Mouse (Mus musculus): ENCODE data around the gene Atcay. TPM values are rescaled to one million over a fixed set of nuclear protein-coding genes. Genes with fewer than 3 reads are reported as not detected.
"Not testable (repeated sequence)": the region's sequence is repeated elsewhere in the genome, so short reads cannot be mapped to it uniquely, and the experiment has no call there.

Gene Atcay
- polyA plus RNA-seq, 1 experiment from 2014 or later, result 0.27 TPM

DNA sequence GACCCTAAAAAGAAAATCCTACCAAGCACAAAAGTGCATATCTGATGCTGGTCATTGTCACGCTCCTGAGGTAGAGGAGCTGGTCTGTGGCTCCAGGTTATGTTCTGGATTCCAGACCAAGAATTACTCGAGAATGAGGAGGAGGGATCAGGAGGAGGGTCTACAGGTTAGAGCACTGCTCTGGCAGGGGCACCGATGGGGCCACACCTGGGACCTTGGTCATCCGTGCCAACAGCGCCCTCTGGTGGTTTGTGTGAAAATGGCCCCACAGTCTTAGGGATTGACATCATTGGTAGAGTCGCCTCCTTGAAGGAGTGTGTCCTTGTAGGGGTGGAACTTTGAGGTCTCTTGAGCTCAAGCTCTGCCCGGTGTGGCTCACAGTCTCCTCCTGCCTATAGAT is 12.7 kb downstream of the Atcay start:
- DNase-seq (ENCODE audit: low spot score) (peak; percentile 77), ATAC-seq (ENCODE audit: insufficient number of reproducible peaks, low FRiP score, low TSS enrichment, low read depth) (no peak)
- no peaks in the 10 kb centered on the region for H3K27me3 ChIP-seq (ENCODE audit: control insufficient read depth, insufficient read depth, low read length)
- no peaks in the 10 kb centered on the region for H3K36me3 ChIP-seq (ENCODE audit: control insufficient read depth, insufficient read depth, low read length)
- no peaks in the 10 kb centered on the region for H3K4me1 ChIP-seq (ENCODE audit: control insufficient read depth, insufficient read depth, low read length)
- no peak overlapping the region for H3K4me2 ChIP-seq (ENCODE audit: low read depth, severe bottlenecking)
- H3K9me3 ChIP-seq (ENCODE audit: control insufficient read depth, low read length), result no peaks in the 10 kb centered on the region
- H3K9ac ChIP-seq (ENCODE audit: low read length), result no peak overlapping the region
- no peak overlapping the region for H3K4me3 ChIP-seq (ENCODE audit: low read depth, low read length)
- H3K27ac ChIP-seq (replicated peaks; ENCODE audit: low read depth, low read length), result no peak overlapping the region
- 37% methylated on average over 7 of the region's 7 CpGs for WGBS

DNA sequence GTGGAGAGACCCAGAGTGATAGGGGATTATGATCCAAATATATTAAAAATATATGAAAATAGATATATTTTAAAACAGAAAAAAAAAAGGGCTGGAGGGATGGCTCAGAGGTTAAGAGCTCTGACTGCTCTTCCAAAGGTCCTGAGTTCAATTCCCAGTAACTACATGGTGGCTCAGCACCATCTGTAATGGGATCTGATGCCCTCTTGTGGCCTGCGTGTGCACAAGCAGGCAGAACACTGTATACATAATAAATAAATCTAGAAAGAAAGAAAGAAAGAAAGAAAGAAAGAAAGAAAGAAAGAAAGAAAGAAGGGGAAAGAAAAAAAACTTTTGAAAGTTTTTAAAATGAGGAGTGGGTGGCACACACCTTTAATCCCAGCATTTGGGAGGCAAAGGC is 13.4 kb downstream of the Atcay start:
- not testable (repeated sequence) for H3K9ac ChIP-seq (ENCODE audit: low read length); DNase-seq (ENCODE audit: low spot score); H3K27ac ChIP-seq (replicated peaks; ENCODE audit: low read depth, low read length); H3K9me3 ChIP-seq (ENCODE audit: control insufficient read depth, low read length); H3K27me3 ChIP-seq (ENCODE audit: control insufficient read depth, insufficient read depth, low read length); H3K36me3 ChIP-seq (ENCODE audit: control insufficient read depth, insufficient read depth, low read length); H3K4me2 ChIP-seq (ENCODE audit: low read depth, severe bottlenecking); H3K4me1 ChIP-seq (ENCODE audit: control insufficient read depth, insufficient read depth, low read length); H3K4me3 ChIP-seq (ENCODE audit: low read depth, low read length); ATAC-seq (ENCODE audit: insufficient number of reproducible peaks, low FRiP score, low TSS enrichment, low read depth)
- 22% methylated on average over 1 of the region's 1 CpGs for WGBS

DNA sequence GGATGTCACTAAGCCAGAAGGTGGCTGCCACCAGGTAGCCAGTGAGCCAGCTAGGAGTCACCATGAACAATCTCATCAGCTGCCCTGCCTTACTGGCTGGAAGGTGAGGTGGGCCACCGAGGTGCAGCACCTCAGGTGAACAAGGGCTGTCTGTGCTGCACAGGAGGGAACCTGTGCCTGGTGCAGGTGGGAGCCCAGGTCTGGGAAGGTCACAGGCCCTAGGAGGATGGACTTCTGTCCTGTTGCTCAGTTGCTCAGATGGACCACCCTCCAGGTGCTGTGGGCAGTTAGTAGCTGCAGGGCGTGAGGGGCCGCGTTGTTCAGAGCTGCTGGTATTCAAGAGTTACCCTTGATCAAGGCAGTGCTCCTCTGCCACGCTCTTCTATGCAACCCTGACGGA is 13.8 kb downstream of the Atcay start:
- WGBS, result 86% methylated on average over 6 of the region's 6 CpGs
- Histone ChIP-seq H3K27ac (replicated peaks; ENCODE audit: low read depth, low read length) (no peak overlapping the region), H3K36me3 (ENCODE audit: control insufficient read depth, insufficient read depth, low read length) (no peaks in the 10 kb centered on the region), H3K27me3 (ENCODE audit: control insufficient read depth, insufficient read depth, low read length) (no peaks in the 10 kb centered on the region), H3K9me3 (ENCODE audit: control insufficient read depth, low read length) (no peaks in the 10 kb centered on the region; the same call in 1 of the 2 replicates), H3K4me1 (ENCODE audit: control insufficient read depth, insufficient read depth, low read length) (no peaks in the 10 kb centered on the region), H3K4me2 (ENCODE audit: low read depth, severe bottlenecking) (no peak overlapping the region), H3K9ac (ENCODE audit: low read length) (no peak overlapping the region), H3K4me3 (ENCODE audit: low read depth, low read length) (no peak overlapping the region)
- DNase-seq (ENCODE audit: low spot score), result no peak
- no peak for ATAC-seq (ENCODE audit: insufficient number of reproducible peaks, low FRiP score, low TSS enrichment, low read depth)

DNA sequence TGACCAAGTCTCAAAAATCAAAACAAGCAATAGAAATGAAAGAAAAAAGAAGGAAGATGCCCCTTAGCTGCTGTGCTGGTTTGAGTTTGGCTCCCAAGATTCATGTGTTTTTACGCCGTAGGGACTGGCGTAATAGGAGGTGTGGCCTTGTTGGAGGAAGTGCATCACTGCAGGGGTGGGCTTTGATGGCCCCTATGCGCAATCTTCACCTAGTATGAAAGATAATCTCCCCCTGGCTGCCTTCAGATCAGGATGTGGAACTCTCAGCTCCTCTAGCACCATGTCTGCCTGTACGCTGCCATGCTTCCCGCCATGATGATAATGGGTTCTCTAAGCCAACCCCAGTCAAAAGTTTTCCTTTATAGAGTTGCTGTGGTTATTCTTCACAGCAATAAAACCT is 14.4 kb downstream of the Atcay start:
- no peak overlapping the region for H3K4me2 ChIP-seq (ENCODE audit: low read depth, severe bottlenecking)
- no peak for DNase-seq (ENCODE audit: low spot score)
- ATAC-seq (ENCODE audit: insufficient number of reproducible peaks, low FRiP score, low TSS enrichment, low read depth), result no peak
- H3K36me3 ChIP-seq (ENCODE audit: control insufficient read depth, insufficient read depth, low read length), result no peaks in the 10 kb centered on the region
- H3K4me3 ChIP-seq (ENCODE audit: low read depth, low read length), result no peak overlapping the region
- 85% methylated on average over 6 of the region's 6 CpGs for WGBS
- no peak overlapping the region for H3K27ac ChIP-seq (replicated peaks; ENCODE audit: low read depth, low read length)
- H3K9me3 ChIP-seq (ENCODE audit: control insufficient read depth, low read length), result no peaks in the 10 kb centered on the region; the same call in 1 of the 2 replicates
- no peaks in the 10 kb centered on the region for H3K4me1 ChIP-seq (ENCODE audit: control insufficient read depth, insufficient read depth, low read length)
- no peaks in the 10 kb centered on the region for H3K27me3 ChIP-seq (ENCODE audit: control insufficient read depth, insufficient read depth, low read length)
- H3K9ac ChIP-seq (ENCODE audit: low read length), result no peak overlapping the region

DNA sequence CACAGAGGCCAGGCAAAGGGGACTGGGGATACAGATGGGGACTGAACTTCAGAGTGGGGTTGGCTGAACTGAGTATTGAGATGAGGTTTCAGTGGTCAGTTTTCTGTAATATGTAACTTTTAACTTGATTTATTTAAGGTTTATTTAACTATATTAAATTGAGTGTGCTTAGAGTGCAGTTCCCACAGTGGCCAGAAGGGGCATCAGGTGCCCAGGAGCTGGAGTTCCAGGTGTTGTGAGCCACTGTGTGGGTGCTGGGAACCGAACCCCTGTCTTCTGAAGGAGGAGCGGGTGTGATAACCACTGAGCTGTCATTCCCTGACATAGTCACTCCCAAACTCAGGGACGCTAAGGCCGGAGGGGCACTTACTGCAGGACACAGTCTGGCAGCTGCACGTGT is 20.5 kb downstream of the Atcay start:
- no peaks in the 10 kb centered on the region for H3K36me3 ChIP-seq (ENCODE audit: control insufficient read depth, insufficient read depth, low read length)
- H3K4me3 ChIP-seq (ENCODE audit: low read depth, low read length), result no peak overlapping the region

DNA sequence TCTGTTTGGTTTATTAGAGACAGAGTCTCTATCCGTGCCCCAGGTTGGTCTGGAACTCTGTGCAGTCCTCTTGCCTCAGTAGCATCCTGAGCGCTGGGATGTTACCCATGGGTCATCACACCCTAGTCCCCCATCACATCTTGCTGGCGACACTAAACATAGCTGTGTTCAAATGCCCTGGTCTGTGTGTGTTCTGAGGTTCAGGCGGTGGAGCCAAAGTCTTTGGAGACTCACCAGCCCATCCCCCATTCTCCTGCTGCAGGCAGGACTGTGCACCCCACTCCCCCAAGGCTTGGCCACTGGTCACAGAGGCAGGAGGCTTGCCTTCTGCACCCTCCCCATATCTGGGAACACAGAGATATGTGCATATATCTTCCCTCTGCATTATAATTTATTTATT is 26.5 kb downstream of the Atcay start:
- H3K27me3 ChIP-seq (ENCODE audit: control insufficient read depth, insufficient read depth, low read length), result peaks cover 3% of the 10 kb centered on the region; the same call in 1 of the 2 replicates
- H3K4me3 ChIP-seq (ENCODE audit: low read depth, low read length), result no peak overlapping the region
- WGBS, result 74% methylated on average over 4 of the region's 4 CpGs
- no peaks in the 10 kb centered on the region for H3K4me1 ChIP-seq (ENCODE audit: control insufficient read depth, insufficient read depth, low read length)
- no peak overlapping the region for H3K9ac ChIP-seq (ENCODE audit: low read length)
- no peaks in the 10 kb centered on the region for H3K9me3 ChIP-seq (ENCODE audit: control insufficient read depth, low read length)
- no peak overlapping the region for H3K4me2 ChIP-seq (ENCODE audit: low read depth, severe bottlenecking)
- ATAC-seq (ENCODE audit: insufficient number of reproducible peaks, low FRiP score, low TSS enrichment, low read depth) (no peak), DNase-seq (ENCODE audit: low spot score) (no peak)
- no peaks in the 10 kb centered on the region for H3K36me3 ChIP-seq (ENCODE audit: control insufficient read depth, insufficient read depth, low read length)
- H3K27ac ChIP-seq (replicated peaks; ENCODE audit: low read depth, low read length), result no peak overlapping the region

More for the DNA sequence above, 20.5 kb downstream of the Atcay start:
- ATAC-seq (ENCODE audit: insufficient number of reproducible peaks, low FRiP score, low TSS enrichment, low read depth) (no peak), DNase-seq (ENCODE audit: low spot score) (no peak)
- no peak overlapping the region for H3K9ac ChIP-seq (ENCODE audit: low read length)
- peaks cover 4% of the 10 kb centered on the region; the same call in 1 of the 2 replicates for H3K9me3 ChIP-seq (ENCODE audit: control insufficient read depth, low read length)
- H3K4me1 ChIP-seq (ENCODE audit: control insufficient read depth, insufficient read depth, low read length), result no peaks in the 10 kb centered on the region
- H3K27me3 ChIP-seq (ENCODE audit: control insufficient read depth, insufficient read depth, low read length), result no peaks in the 10 kb centered on the region
- 96% methylated on average over 5 of the region's 5 CpGs for WGBS
- no peak overlapping the region for H3K4me2 ChIP-seq (ENCODE audit: low read depth, severe bottlenecking)
- H3K27ac ChIP-seq (replicated peaks; ENCODE audit: low read depth, low read length), result no peak overlapping the region

DNA sequence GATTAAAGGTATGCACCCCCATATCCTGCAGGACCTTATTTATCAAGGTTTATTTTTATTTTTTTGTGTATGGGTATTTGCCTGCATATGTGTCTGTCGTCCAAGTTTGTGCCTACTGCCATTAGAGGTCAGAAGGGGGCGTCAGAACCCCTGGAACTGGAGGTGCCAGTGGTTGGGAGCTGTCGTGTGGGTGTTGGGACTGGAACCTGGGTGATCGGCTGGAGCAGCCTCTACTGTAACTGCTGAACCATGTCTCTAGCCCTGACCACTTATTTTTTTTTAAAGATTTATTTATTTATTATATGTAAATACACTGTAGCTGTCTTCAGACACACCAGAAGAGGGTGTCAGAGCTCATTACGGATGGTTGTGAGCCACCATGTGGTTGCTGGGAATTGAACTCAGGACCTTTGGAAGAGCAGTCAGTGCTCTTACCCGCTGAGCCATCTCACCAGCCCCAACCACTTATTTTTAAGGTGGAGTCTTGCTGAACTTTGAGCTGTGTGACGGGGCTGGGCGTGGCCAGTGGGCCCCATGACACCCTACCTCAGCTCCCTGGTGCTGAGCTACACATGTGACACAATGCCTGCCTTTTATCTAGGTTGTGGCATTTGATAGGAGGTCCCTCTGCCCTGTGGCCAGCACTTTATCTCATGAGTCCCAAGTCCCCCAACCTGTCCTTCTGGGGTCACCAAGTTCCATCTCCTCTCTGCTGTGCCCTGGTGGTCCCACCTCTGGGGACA is 27.5 kb downstream of the Atcay start:
- no peaks in the 10 kb centered on the region for H3K4me1 ChIP-seq (ENCODE audit: control insufficient read depth, insufficient read depth, low read length)
- no peak for DNase-seq (ENCODE audit: low spot score)
- no peaks in the 10 kb centered on the region for H3K36me3 ChIP-seq (ENCODE audit: control insufficient read depth, insufficient read depth, low read length)
- no peak overlapping the region for H3K9ac ChIP-seq (ENCODE audit: low read length)
- peaks cover 3% of the 10 kb centered on the region; the same call in 1 of the 2 replicates for H3K27me3 ChIP-seq (ENCODE audit: control insufficient read depth, insufficient read depth, low read length)
- 61% methylated on average over 8 of the region's 8 CpGs for whole genome bisulfite sequencing
- no peak for ATAC-seq (ENCODE audit: insufficient number of reproducible peaks, low FRiP score, low TSS enrichment, low read depth)
- no peak overlapping the region for H3K4me2 ChIP-seq (ENCODE audit: low read depth, severe bottlenecking)
- H3K4me3 ChIP-seq (ENCODE audit: low read depth, low read length), result no peak overlapping the region
- H3K9me3 ChIP-seq (ENCODE audit: control insufficient read depth, low read length), result no peaks in the 10 kb centered on the region
- no peak overlapping the region for H3K27ac ChIP-seq (replicated peaks; ENCODE audit: low read depth, low read length)

DNA sequence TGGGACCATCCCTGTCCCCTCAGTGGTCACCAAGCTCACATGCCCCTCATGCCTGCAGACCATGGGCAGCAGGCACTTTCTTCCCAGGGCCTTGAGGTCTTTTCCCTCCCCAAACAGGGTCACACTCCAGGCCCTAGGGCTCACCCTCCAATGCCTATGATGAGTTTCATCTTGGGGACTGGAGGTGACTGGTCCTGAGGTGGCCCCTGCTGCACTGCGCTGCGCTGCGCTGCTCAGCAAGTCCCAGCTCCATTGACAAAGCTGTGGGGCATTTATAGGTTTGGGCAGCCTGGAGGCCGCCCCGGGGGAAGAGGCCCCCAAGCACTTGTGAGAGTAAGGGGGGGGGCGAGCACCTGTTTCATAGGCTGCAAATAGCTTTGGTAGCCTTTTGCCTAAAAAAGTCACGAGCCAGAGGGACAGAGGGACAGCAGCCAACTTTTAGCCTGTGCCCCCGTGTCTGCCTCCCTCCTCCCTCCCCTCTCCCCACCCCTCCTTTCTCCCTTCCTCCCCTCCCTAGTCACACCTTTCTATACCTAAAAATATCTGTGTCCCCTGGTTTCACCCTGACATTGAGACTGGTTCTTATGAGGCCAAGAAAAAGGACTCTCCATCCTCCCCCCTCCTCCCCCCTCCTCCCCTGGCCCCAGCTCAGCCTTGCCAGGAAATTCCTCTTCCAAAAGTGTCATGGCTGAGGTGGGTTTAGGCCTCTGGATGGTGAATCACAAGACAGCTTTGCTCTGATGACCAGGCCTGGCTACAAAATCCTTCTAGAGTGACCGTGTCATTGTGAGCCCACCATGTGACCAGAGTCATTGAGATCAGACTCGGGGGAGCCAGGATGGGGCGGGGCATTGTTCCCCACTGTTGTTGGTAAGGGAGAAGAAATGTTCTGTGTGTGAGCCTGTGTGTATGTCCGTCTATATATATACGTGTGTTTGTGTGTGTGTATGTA is 28.6 kb downstream of the Atcay start, which contains the start of gene Nmrk2:
Gene Nmrk2 (minus strand): TSS at position 245 of the 952 bp plus-strand sequence.
- ATAC-seq (ENCODE audit: insufficient number of reproducible peaks, low FRiP score, low TSS enrichment, low read depth) (no peak), DNase-seq (ENCODE audit: low spot score) (no peak)
- Histone ChIP-seq H3K4me3 (ENCODE audit: low read depth, low read length) (no peak within 1 kb of the TSS), H3K9me3 (ENCODE audit: control insufficient read depth, low read length) (no peaks in the 10 kb centered on the region), H3K4me2 (ENCODE audit: low read depth, severe bottlenecking) (no peak within 1 kb of the TSS), H3K36me3 (ENCODE audit: control insufficient read depth, insufficient read depth, low read length) (no peaks in the 10 kb centered on the region), H3K4me1 (ENCODE audit: control insufficient read depth, insufficient read depth, low read length) (no peaks in the 10 kb centered on the region), H3K27me3 (ENCODE audit: control insufficient read depth, insufficient read depth, low read length) (peaks cover 3% of the 10 kb centered on the region; the same call in 1 of the 2 replicates), H3K9ac (ENCODE audit: low read length) (no peak within 1 kb of the TSS), H3K27ac (replicated peaks; ENCODE audit: low read depth, low read length) (no peak within 1 kb of the TSS)
- WGBS, result 59% methylated on average over 13 of the region's 13 CpGs
